Mouse (Mus musculus) midbrain, embryonic 10.5 days (tissue): ENCODE results near the gene Elf5. TPM values are rescaled to one million over a fixed set of nuclear protein-coding genes. Genes with fewer than 3 reads are reported as not detected.

Experiments
- DNase-seq: peaks from one replicate; pipeline ENCODE4 v3.0.0-alpha.2; 2017; ENCODE audit warnings: low spot score
- H3K27ac ChIP-seq: fragments of 300-500 bp; sonication (generic); replicated peaks from 2 replicates; pipeline ENCODE4 v1.5.1; 2016; ENCODE audit warnings: mild to moderate bottlenecking
- H3K27me3 ChIP-seq: fragments of 300-500 bp; sonication (generic); 2 replicates; pipeline ENCODE4 v1.6.1; 2016; ENCODE audit warnings: low read depth, mild to moderate bottlenecking; ENCODE audit not compliant: poor library complexity, severe bottlenecking
- H3K36me3 ChIP-seq: fragments of 300-500 bp; sonication (generic); 2 replicates; pipeline ENCODE4 v1.6.1; 2016; ENCODE audit warnings: mild to moderate bottlenecking, moderate library complexity
- H3K4me1 ChIP-seq: fragments of 300-500 bp; sonication (generic); 2 replicates; pipeline ENCODE4 v1.6.1; 2016
- H3K4me3 ChIP-seq: fragments of 300-500 bp; sonication (generic); 2 replicates; pipeline ENCODE4 v1.5.1; 2016; ENCODE audit warnings: mild to moderate bottlenecking, moderate library complexity
- H3K9me3 ChIP-seq: fragments of 300-500 bp; sonication (generic); replicated peaks from 2 replicates; pipeline ENCODE4 v1.6.1; 2016; ENCODE audit warnings: mild to moderate bottlenecking
- WGBS: fragments of 180-500 bp; shearing (Covaris S2); methylation state at CpG from one replicate; pipeline ENCODE4 v1.1.7; 2016; 5-methylcytosine and 5-hydroxymethylcytosine counted together
- polyA plus RNA-seq: library from polyadenylated mRNA; unstranded; fragments of >200 nt; fragmentation: Nextera tagmentation; extraction: Ambion mirVana; gene quantifications from 2 replicates; pipeline ENCODE4 v1.2.1, GENCODE M21; 2016

Elf5 gene
- polyA plus RNA-seq, 1 experiment from 2014 or later: not detected

GRCm38 (mm10) chr2:103464524-103464923 is 53.0 kb downstream of the Elf5 start:
- Histone ChIP-seq H3K27me3 (no peaks in the 10 kb centered on the region), H3K4me3 (no peak overlapping the region), H3K36me3 (peaks cover 88% of the 10 kb centered on the region), H3K4me1 (no peaks in the 10 kb centered on the region), H3K27ac (no peak overlapping the region), H3K9me3 (no peaks in the 10 kb centered on the region)
- DNase-seq: no peak
- WGBS: 96% methylated on average over 8 of the region's 8 CpGs

GRCm38 (mm10) chr2:103465429-103465828 is 53.9 kb downstream of the Elf5 start:
- no peak for DNase-seq
- Histone ChIP-seq H3K27me3 (no peaks in the 10 kb centered on the region), H3K36me3 (peaks cover 88% of the 10 kb centered on the region), H3K4me1 (no peaks in the 10 kb centered on the region), H3K9me3 (no peaks in the 10 kb centered on the region), H3K4me3 (no peak overlapping the region), H3K27ac (no peak overlapping the region)
- 96% methylated on average over 11 of the region's 11 CpGs for WGBS

DNA sequence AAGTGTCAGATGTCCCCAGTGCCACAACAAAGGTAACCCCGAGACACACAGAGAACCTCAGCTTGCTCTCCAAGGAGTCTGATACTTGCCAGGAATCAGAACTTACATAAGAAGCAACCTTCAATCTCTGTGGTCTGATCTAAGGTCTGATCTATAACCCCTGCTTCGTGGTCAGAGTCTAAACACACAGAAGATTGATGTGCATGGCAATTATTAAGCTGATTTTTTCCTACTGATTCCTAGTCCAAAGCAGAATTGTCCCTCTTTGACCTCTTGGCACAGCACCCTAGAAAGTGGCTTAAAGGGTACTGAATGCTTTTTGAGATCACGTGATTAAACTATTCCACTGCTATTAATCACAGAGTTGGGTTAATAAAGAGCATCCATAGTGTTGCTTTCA is 54.8 kb downstream of the Elf5 start:
- Histone ChIP-seq H3K4me1 (no peaks in the 10 kb centered on the region), H3K27ac (no peak overlapping the region), H3K4me3 (no peak overlapping the region), H3K27me3 (no peaks in the 10 kb centered on the region), H3K36me3 (peaks cover 90% of the 10 kb centered on the region), H3K9me3 (no peaks in the 10 kb centered on the region)
- 90% methylated on average over 3 of the region's 3 CpGs for WGBS
- no peak for DNase-seq

GRCm38 (mm10) chr2:103466984-103467588 is 55.6 kb downstream of the Elf5 start:
- no peak for DNase-seq
- H3K27ac ChIP-seq: no peak overlapping the region
- WGBS: 92% methylated on average over 10 of the region's 10 CpGs
- no peaks in the 10 kb centered on the region for H3K9me3 ChIP-seq
- no peak overlapping the region for H3K4me3 ChIP-seq
- no peaks in the 10 kb centered on the region for H3K27me3 ChIP-seq
- H3K36me3 ChIP-seq: peaks cover 86% of the 10 kb centered on the region
- no peaks in the 10 kb centered on the region for H3K4me1 ChIP-seq

- Histone ChIP-seq H3K4me1 (no peaks in the 10 kb centered on the region), H3K36me3 (peaks cover 73% of the 10 kb centered on the region), H3K27ac (no peak overlapping the region), H3K27me3 (no peaks in the 10 kb centered on the region), H3K4me3 (no peak overlapping the region), H3K9me3 (no peaks in the 10 kb centered on the region)
- DNase-seq: no peak
- WGBS: 96% methylated on average over 3 of the region's 3 CpGs
Measured at GRCm38 (mm10) chr2:103473362-103473761, 61.9 kb downstream of the Elf5 start.

DNA sequence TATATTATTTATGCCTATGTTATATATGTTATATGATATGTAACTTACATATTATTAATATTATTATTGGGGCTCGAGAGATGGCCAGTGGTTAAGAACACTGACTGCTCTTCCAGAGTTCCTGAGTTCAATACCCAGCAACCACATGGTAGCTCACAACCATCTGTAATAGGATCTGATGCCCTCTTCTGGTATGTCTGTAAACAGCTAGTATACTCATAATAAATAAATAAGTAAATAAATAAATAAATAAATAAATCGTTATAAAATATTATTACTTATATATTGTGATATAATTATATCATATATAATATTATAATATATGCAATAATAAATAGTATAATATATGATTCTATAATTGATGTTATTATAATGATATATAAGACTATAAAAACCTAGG is 64.7 kb downstream of the Elf5 start:
- Histone ChIP-seq H3K4me1 (no peaks in the 10 kb centered on the region), H3K4me3 (no peak overlapping the region), H3K9me3 (no peaks in the 10 kb centered on the region), H3K27ac (no peak overlapping the region), H3K36me3 (peaks cover 45% of the 10 kb centered on the region), H3K27me3 (no peaks in the 10 kb centered on the region)
- 93% methylated on average over 2 of the region's 2 CpGs for WGBS
- no peak for DNase-seq

DNA sequence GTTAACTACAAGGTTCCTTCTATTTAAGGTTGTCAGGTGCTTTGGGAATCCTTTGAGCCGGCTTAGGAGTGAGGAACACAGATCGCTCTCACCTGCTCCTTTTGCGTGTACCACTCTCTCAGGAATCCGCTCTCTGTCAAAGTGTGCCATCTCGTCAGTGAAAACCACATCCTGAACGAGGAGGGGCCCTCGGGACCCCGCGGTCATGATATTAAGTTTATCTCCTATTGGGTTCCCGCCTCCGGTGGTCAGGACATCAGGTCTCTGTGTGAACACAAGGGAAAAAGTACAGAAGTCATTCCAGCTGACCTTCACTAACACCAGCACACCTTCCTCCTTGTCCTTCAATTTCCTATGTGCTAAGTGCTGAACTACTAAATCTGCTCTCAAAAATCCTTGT is 65.2 kb downstream of the Elf5 start:
- Histone ChIP-seq H3K36me3 (peaks cover 40% of the 10 kb centered on the region), H3K4me1 (no peaks in the 10 kb centered on the region), H3K4me3 (no peak overlapping the region), H3K9me3 (no peaks in the 10 kb centered on the region), H3K27ac (no peak overlapping the region), H3K27me3 (no peaks in the 10 kb centered on the region)
- 91% methylated on average over 11 of the region's 11 CpGs for WGBS
- no peak for DNase-seq

DNA sequence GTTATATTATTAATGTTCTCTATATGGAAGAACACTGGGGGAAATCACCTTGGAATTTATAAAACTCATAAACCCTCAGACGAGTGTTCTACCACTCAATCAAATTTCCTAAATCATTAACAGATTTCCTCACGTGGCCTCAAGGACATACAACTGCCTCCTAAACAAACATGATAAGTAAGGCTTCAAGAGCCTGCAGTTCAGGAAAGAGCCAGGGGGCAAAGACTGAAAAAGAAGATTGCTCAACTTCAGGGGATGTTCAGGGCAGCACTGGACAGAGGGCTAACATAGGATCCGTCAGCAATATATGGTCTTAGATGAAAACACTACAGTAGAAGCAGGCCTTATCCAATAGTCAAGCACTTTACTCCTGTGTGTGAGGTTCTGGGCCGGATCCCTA is 66.0 kb downstream of the Elf5 start:
- H3K4me3 ChIP-seq: no peak overlapping the region
- no peak for DNase-seq
- 88% methylated on average over 4 of the region's 4 CpGs for WGBS
- H3K9me3 ChIP-seq: no peaks in the 10 kb centered on the region
- H3K36me3 ChIP-seq: peaks cover 37% of the 10 kb centered on the region
- no peaks in the 10 kb centered on the region for H3K4me1 ChIP-seq
- no peak overlapping the region for H3K27ac ChIP-seq
- no peaks in the 10 kb centered on the region for H3K27me3 ChIP-seq

DNA sequence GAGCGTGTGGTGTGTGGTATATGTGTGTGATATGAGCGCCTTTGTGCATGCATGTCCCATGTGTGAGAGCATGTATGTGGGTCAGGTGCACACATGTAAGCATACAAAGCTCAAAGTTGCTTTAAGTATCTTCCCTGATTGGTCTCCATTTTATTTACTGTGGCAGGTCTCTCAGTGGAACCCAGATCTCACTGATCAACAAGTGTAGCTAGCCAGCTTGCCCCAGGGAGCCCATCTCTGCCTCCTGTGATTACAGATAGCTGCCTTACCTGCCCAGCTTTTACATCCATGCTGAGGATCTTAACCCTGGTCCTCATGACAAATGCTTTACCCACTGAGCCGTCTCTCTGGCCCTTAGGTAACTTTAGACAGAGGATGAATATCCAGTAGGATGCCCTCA is 66.8 kb downstream of the Elf5 start:
- Histone ChIP-seq H3K9me3 (no peaks in the 10 kb centered on the region), H3K4me3 (no peak overlapping the region), H3K27me3 (no peaks in the 10 kb centered on the region), H3K4me1 (peaks cover 7% of the 10 kb centered on the region), H3K27ac (no peak overlapping the region), H3K36me3 (peaks cover 28% of the 10 kb centered on the region)
- DNase-seq: no peak
- WGBS: 94% methylated on average over 3 of the region's 3 CpGs

DNA sequence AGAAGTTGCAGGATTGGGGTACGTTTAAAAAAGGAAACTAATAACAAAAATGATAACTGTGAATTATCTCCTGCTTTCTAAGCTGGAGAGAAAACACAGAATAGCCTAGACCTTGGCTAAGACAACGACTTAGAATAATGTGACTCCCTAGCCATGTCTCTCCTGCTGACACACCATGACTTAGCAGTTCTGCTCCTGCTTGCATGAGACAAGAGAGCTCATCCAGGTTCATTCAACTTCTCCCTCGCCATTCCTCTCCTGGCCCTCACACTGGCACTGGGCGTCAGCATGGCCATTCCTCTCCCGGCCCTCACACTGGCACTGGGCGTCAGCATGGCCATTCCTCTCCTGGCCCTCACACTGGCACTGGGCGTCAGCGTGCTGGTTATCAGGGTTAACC is 68.8 kb downstream of the Elf5 start:
- no peak for DNase-seq
- 86% methylated on average over 8 of the region's 8 CpGs for WGBS
- Histone ChIP-seq H3K27ac (no peak overlapping the region), H3K9me3 (no peaks in the 10 kb centered on the region), H3K27me3 (no peaks in the 10 kb centered on the region), H3K4me3 (no peak overlapping the region), H3K36me3 (peaks cover 9% of the 10 kb centered on the region), H3K4me1 (peaks cover 19% of the 10 kb centered on the region)

DNA sequence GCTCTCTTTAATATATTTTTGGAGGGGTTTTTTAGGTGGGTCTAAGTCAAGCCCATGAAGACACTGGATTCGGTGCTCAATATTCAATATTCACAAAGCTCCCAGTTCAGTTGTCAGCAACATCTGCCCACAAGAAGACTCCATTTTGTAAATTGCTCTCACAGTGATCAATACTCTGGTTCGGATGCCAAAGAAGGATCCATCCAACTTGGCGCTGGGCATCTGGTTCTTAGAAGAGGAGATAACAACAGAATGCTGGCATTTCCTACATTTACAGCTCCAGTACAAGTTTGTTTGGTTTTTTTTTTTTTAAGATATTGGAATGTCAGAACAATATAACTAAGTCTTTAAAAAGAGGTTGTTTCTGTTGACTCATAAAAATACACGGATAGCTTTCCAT is 69.4 kb downstream of the Elf5 start:
- Histone ChIP-seq H3K27ac (no peak overlapping the region), H3K27me3 (no peaks in the 10 kb centered on the region), H3K4me3 (no peak overlapping the region), H3K9me3 (no peaks in the 10 kb centered on the region), H3K4me1 (peaks cover 23% of the 10 kb centered on the region), H3K36me3 (peaks cover 3% of the 10 kb centered on the region)
- WGBS: 93% methylated on average over 4 of the region's 4 CpGs
- no peak for DNase-seq

DNA sequence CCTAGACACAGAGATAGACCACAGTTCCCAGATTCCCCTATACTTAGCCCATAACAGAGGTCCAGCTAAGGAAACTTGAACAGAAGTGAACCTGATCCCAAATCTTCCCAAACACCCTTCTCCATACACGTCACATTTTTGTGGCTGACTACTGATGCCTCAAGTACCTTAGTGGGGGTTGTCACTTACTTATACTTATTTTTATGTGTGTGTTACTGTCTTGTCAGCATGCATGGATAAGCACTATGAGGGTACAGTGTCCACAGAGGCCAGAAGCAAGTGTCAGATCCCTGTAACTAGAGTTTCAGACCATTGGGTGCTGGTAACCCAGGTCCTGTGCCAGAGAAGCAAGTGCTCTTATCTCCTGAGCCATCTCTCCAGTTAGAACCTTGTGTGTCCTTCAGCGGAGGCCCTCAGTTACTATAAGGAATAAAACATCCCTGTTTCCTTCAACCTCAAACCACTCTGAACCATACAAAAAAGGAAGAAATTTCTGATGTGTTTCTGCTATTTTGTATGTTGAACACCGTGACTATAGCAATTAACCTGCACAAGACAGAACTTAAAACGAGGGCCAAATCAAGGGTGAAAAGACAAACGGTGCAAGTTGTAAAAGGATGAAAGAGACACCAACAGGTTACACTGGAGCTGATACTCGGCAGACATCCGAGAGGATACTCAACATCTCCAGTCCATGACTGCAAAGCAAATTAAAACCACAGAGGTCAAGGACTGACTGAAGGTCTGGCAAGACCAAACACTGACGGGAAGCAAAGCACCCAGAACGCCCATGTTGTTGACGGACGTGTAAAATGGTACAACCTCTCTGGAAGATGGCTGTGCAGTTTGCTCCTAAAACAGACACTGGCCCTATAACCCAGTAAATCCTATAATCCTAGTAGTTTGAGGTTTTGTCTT is 70.1 kb downstream of the Elf5 start:
- DNase-seq: no peak
- H3K36me3 ChIP-seq: peaks cover 1% of the 10 kb centered on the region
- no peaks in the 10 kb centered on the region for H3K27me3 ChIP-seq
- H3K4me1 ChIP-seq: peaks cover 29% of the 10 kb centered on the region
- H3K9me3 ChIP-seq: no peaks in the 10 kb centered on the region
- no peak overlapping the region for H3K27ac ChIP-seq
- WGBS: 93% methylated on average over 11 of the region's 11 CpGs
- no peak overlapping the region for H3K4me3 ChIP-seq

DNA sequence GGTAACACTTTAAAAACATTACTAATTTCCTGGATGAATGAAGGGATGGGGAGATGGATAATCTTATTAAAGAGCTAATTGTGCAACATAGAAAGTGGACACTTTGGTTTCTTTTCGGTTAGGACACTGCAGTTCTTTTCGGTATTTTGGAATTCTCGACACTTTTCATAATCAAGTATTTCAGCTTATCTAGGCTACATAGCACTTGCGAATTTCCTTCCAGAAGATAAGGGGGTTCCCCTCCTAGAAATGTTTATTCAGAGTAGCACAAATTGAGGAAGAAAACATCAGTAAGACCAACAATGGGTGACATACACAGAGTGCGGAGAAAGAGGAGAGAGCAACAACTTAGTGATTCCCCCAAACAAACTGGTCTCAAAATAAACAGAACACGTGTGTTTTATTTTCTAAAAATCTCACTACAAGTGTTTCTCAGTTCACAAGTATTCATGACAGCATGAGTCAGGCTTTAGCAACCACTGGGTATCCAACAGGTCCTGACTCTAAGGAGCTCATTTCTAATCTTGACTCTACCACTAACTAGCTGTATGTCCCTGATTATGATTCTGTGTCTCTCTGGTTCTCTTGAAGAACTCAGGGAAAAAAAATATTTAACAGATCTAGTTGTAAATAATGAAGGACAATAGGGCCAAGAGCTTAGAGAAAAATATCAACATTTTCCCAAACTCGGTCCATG is 71.9 kb downstream of the Elf5 start:
- WGBS: 88% methylated on average over 7 of the region's 7 CpGs
- peaks cover 29% of the 10 kb centered on the region for H3K4me1 ChIP-seq
- H3K36me3 ChIP-seq: no peaks in the 10 kb centered on the region; the same call in 1 of the 2 replicates
- no peak for DNase-seq
- H3K9me3 ChIP-seq: no peaks in the 10 kb centered on the region
- no peaks in the 10 kb centered on the region for H3K27me3 ChIP-seq
- H3K4me3 ChIP-seq: peak overlapping the region; percentile 88
- H3K27ac ChIP-seq: no peak overlapping the region
